Mouse (Mus musculus): Measurements from ENCODE around the gene Pitpna. TPM values are rescaled to one million over a fixed set of nuclear protein-coding genes. Genes with fewer than 3 reads are reported as not detected.

Pitpna gene
- polyA plus RNA-seq, 1 experiment from 2014 or later, result 71.1 TPM

GRCm38 (mm10) chr11:75544713-75545112 lies 43.2 kb upstream of the Pitpna start:
- TF ChIP-seq EP300 (IDR thresholded peaks at IDR 0.05) (no peak), CTCF (IDR thresholded peaks at IDR 0.05) (no peak)
- Histone ChIP-seq H3K9me3 (ENCODE audit: low read length) (no peaks in the 10 kb centered on the region), H3K4me3 (ENCODE audit: low read depth, low read length) (no peak overlapping the region), H3K4me2 (replicated peaks; ENCODE audit: low read depth, low read length) (no peak overlapping the region), H3K27ac (ENCODE audit: low read length) (no peak overlapping the region), H3K36me3 (ENCODE audit: insufficient read depth, low read length) (no peaks in the 10 kb centered on the region), H3K27me3 (replicated peaks; ENCODE audit: insufficient read depth, low read length) (no peaks in the 10 kb centered on the region), H3K4me1 (ENCODE audit: insufficient read depth, low read depth, low read length) (peaks cover 11% of the 10 kb centered on the region; the same call in 1 of the 2 replicates), H3K9ac (replicated peaks; ENCODE audit: low read depth) (no peak overlapping the region)
- ATAC-seq (no peak), DNase-seq (ENCODE audit: low spot score) (no peak)
- 80% methylated on average over 9 of the region's 9 CpGs for WGBS

- Histone ChIP-seq H3K27ac (ENCODE audit: low read length) (0 out of 2 replicates have a peak overlapping the region, but pooled peaks have one; percentile 21), H3K36me3 (ENCODE audit: insufficient read depth, low read length) (no peaks in the 10 kb centered on the region), H3K9ac (replicated peaks; ENCODE audit: low read depth) (no peak overlapping the region), H3K27me3 (replicated peaks; ENCODE audit: insufficient read depth, low read length) (no peaks in the 10 kb centered on the region), H3K4me2 (replicated peaks; ENCODE audit: low read depth, low read length) (no peak overlapping the region), H3K4me1 (ENCODE audit: insufficient read depth, low read depth, low read length) (peaks cover 10% of the 10 kb centered on the region; the same call in 1 of the 2 replicates), H3K4me3 (ENCODE audit: low read depth, low read length) (no peak overlapping the region), H3K9me3 (ENCODE audit: low read length) (no peaks in the 10 kb centered on the region)
- 60% methylated on average over 4 of the region's 4 CpGs for WGBS
- DNase-seq (ENCODE audit: low spot score) (no peak), ATAC-seq (no peak)
- TF ChIP-seq CTCF (IDR thresholded peaks at IDR 0.05) (no peak), EP300 (IDR thresholded peaks at IDR 0.05) (no peak)
Measured at GRCm38 (mm10) chr11:75546057-75546456, 41.8 kb upstream of the Pitpna start.

DNA sequence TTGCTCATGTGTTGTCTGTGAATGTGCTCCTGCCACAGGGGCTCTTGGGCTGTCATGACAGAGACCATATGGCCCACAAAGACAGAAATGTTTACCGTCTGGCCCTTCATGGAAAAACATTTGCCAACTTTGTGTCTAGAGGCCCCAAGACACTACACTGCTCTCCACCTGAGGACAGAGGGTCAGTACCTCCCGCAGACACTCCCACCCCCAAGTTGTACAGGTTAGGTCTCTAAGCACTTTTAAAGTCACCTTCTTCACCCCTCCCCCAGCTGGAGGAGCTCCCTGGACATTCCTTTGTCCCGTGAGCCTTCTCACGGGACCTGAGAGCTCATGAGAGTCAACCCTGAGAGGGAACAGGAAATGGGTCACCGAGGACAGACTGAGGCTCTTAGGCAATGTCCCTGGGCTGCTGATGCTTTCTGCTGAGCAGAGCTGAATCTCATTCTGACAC lies 38.2 kb upstream of the Pitpna start:
- WGBS, result 16% methylated on average over 5 of the region's 5 CpGs
- no peak overlapping the region for H3K9ac ChIP-seq (replicated peaks; ENCODE audit: low read depth)
- H3K4me3 ChIP-seq (ENCODE audit: low read depth, low read length), result no peak overlapping the region
- no peaks in the 10 kb centered on the region for H3K36me3 ChIP-seq (ENCODE audit: insufficient read depth, low read length)
- H3K27me3 ChIP-seq (replicated peaks; ENCODE audit: insufficient read depth, low read length), result no peaks in the 10 kb centered on the region
- peaks cover 26% of the 10 kb centered on the region; the same call in 1 of the 2 replicates for H3K4me1 ChIP-seq (ENCODE audit: insufficient read depth, low read depth, low read length)
- ATAC-seq (peak; percentile 85), DNase-seq (ENCODE audit: low spot score) (peak; percentile 93)
- no peaks in the 10 kb centered on the region for H3K9me3 ChIP-seq (ENCODE audit: low read length)
- H3K27ac ChIP-seq (ENCODE audit: low read length), result peak overlapping the region; percentile 94
- no peak overlapping the region for H3K4me2 ChIP-seq (replicated peaks; ENCODE audit: low read depth, low read length)
- TF ChIP-seq EP300 (IDR thresholded peaks at IDR 0.05) (peak; percentile 99), CTCF (IDR thresholded peaks at IDR 0.05) (no peak)

DNA sequence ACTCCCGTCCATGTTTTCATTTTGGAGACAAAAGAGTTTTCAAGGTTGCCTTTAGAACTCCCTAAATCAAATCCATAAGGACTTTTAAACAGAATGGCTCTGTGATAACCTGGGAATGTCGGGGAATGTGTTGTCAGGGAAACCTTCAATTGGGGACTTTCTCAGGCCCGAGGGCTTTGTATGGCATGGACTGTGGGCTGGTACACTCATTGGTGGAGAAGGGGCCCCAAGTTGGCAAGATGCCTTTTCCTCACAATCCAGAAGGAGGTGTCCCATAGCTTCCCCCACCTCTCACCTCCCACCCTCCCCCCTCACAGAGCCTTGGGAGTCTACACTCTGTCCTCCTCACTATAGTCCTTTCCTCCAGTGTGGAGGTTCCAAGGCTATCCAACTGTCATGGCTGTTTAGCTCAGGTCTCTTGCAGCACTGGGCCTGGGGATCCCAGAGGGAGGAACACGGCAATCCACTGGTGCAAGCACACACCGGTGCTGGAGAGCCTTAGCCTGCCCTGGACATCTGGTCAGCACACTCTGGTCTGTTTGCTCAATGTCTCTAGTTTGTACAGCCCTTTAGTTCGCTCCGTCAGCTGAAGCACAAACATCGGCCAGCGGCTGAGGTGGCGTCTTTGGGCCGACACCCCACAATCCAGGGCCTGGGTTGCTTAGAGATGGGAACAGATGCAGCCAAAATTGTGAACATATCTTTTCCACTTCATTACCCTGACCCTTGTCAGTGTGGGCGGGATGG lies 37.5 kb upstream of the Pitpna start:
- Histone ChIP-seq H3K36me3 (ENCODE audit: insufficient read depth, low read length) (no peaks in the 10 kb centered on the region), H3K4me1 (ENCODE audit: insufficient read depth, low read depth, low read length) (peaks cover 26% of the 10 kb centered on the region; the same call in 1 of the 2 replicates), H3K9me3 (ENCODE audit: low read length) (no peaks in the 10 kb centered on the region), H3K27me3 (replicated peaks; ENCODE audit: insufficient read depth, low read length) (no peaks in the 10 kb centered on the region), H3K27ac (ENCODE audit: low read length) (peak overlapping the region; percentile 94), H3K4me3 (ENCODE audit: low read depth, low read length) (no peak overlapping the region), H3K4me2 (replicated peaks; ENCODE audit: low read depth, low read length) (no peak overlapping the region), H3K9ac (replicated peaks; ENCODE audit: low read depth) (no peak overlapping the region)
- TF ChIP-seq CTCF (IDR thresholded peaks at IDR 0.05), result no peak
- no peak; the same call in 1 of the 2 replicates for TF ChIP-seq EP300 (IDR thresholded peaks at IDR 0.05)
- 40% methylated on average over 12 of the region's 12 CpGs for WGBS
- DNase-seq (ENCODE audit: low spot score) (peak; percentile 92), ATAC-seq (peak; percentile 86)

DNA sequence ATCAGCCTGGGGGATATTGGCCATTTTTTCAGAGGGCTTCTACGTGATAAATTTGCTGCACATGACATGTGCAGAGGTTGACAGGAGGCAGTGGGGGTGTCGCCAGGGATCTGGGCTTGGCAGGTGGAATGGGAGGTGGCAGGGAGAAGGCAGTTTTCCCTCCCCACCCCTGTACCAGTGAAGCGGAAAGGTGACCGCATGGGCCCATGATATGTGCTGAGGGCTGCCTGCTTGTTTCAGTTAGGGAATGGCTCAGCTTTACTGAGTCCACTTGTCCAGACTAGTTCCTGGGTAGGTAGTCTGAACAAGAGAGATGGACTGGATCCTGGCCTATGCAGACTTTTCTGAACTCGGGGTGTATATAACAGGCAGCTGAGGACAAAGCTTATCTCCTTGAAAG lies 36.6 kb upstream of the Pitpna start:
- H3K4me1 ChIP-seq (ENCODE audit: insufficient read depth, low read depth, low read length), result peaks cover 26% of the 10 kb centered on the region; the same call in 1 of the 2 replicates
- no peak overlapping the region for H3K4me3 ChIP-seq (ENCODE audit: low read depth, low read length)
- DNase-seq (ENCODE audit: low spot score) (no peak), ATAC-seq (no peak)
- H3K9ac ChIP-seq (replicated peaks; ENCODE audit: low read depth), result no peak overlapping the region
- H3K4me2 ChIP-seq (replicated peaks; ENCODE audit: low read depth, low read length), result no peak overlapping the region
- no peaks in the 10 kb centered on the region for H3K27me3 ChIP-seq (replicated peaks; ENCODE audit: insufficient read depth, low read length)
- no peak for TF ChIP-seq EP300 (IDR thresholded peaks at IDR 0.05)
- no peak for TF ChIP-seq CTCF (IDR thresholded peaks at IDR 0.05)
- peak overlapping the region; percentile 94 for H3K27ac ChIP-seq (ENCODE audit: low read length)
- 91% methylated on average over 5 of the region's 5 CpGs for WGBS
- no peaks in the 10 kb centered on the region for H3K36me3 ChIP-seq (ENCODE audit: insufficient read depth, low read length)
- no peaks in the 10 kb centered on the region for H3K9me3 ChIP-seq (ENCODE audit: low read length)

- TF ChIP-seq EP300 (IDR thresholded peaks at IDR 0.05) (no peak), CTCF (IDR thresholded peaks at IDR 0.05) (no peak)
- Histone ChIP-seq H3K27me3 (replicated peaks; ENCODE audit: insufficient read depth, low read length) (no peaks in the 10 kb centered on the region), H3K4me1 (ENCODE audit: insufficient read depth, low read depth, low read length) (peaks cover 26% of the 10 kb centered on the region; the same call in 1 of the 2 replicates), H3K4me2 (replicated peaks; ENCODE audit: low read depth, low read length) (no peak overlapping the region), H3K4me3 (ENCODE audit: low read depth, low read length) (no peak overlapping the region), H3K9me3 (ENCODE audit: low read length) (no peaks in the 10 kb centered on the region), H3K36me3 (ENCODE audit: insufficient read depth, low read length) (no peaks in the 10 kb centered on the region), H3K27ac (ENCODE audit: low read length) (peak overlapping the region; percentile 75), H3K9ac (replicated peaks; ENCODE audit: low read depth) (peak overlapping the region; percentile 16; the same call in 1 of the 2 replicates)
- WGBS, result 39% methylated on average over 9 of the region's 9 CpGs
- DNase-seq (ENCODE audit: low spot score), result peak; percentile 85
- ATAC-seq, result peak; percentile 51
Measured at GRCm38 (mm10) chr11:75551961-75552441, 35.9 kb upstream of the Pitpna start.
